Mouse (Mus musculus): ENCODE data around the gene Tram1l1.

GRCm38 (mm10) chr3:124319254-124319653 is 1.4 kb upstream of the Tram1l1 start:
- no peak for TF ChIP-seq CTCF (IDR thresholded peaks at IDR 0.05; ENCODE audit: borderline replicate concordance, insufficient read depth, low read length)
- TF ChIP-seq POLR2A (IDR thresholded peaks at IDR 0.05; ENCODE audit: low read depth, low read length) = no peak

Data from embryonic fibroblast, embryonic 13.5 days (primary cell).